Comparison of ENCODE assay signal across 30 mouse cellular contexts in genomic region chr1:157480901-157481300, GRCm38 (mm10). TPM values are rescaled to one million over a fixed set of nuclear protein-coding genes. Genes with fewer than 3 reads are reported as not detected.
DNase-seq lines count a peak whose midpoint lies in the region; ATAC-seq and TF ChIP-seq lines count a peak whose summit lies in the region.
"Had no signal": no experiment of that assay in that cellular context is flagged by ENCODE, and none has a peak within 500 bp of the region (broad histone marks: within the 10 kb centered on the region; RNA-seq: fewer than 3 reads in every experiment).

No protein-coding gene starts in this region.

- H3K9me3 ChIP-seq in heart, embryonic 13.5 days = no peaks in the 10 kb centered on the region
- H3K9me3 ChIP-seq in heart, embryonic 11.5 days (replicated peaks; ENCODE audit: control insufficient read depth, low read length) = no peaks in the 10 kb centered on the region
- H3K9me3 ChIP-seq: embryonic facial prominence, embryonic 10.5 days; embryonic facial prominence, embryonic 13.5 days; forebrain, embryonic 10.5 days; forebrain, embryonic 13.5 days; hindbrain, embryonic 10.5 days; hindbrain, embryonic 13.5 days; intestine, embryonic 15.5 days had no signal

- 0 out of 2 replicates have a peak overlapping the region, but pooled peaks have one; percentile 33 for H3K9ac ChIP-seq in heart, embryonic 13.5 days
- H3K9ac ChIP-seq in heart, embryonic 11.5 days (ENCODE audit: low read depth, low read length) = no peak overlapping the region
- H3K9ac ChIP-seq: embryonic facial prominence, embryonic 13.5 days; forebrain, embryonic 13.5 days; forebrain, postnatal 0 days; hindbrain, embryonic 13.5 days; intestine, embryonic 15.5 days had no signal

- no peak overlapping the region for H3K4me2 ChIP-seq in heart, embryonic 13.5 days
- H3K4me2 ChIP-seq in heart, embryonic 11.5 days = no peak overlapping the region
- H3K4me2 ChIP-seq: embryonic facial prominence, embryonic 13.5 days; forebrain, embryonic 13.5 days; hindbrain, embryonic 13.5 days; intestine, embryonic 15.5 days had no signal

- ATAC-seq in heart, embryonic 13.5 days (ENCODE audit: extremely low read depth, insufficient number of reproducible peaks, low FRiP score, low TSS enrichment) = no peak
- ATAC-seq in heart, embryonic 11.5 days (replicated peaks; ENCODE audit: insufficient number of reproducible peaks, low FRiP score, low TSS enrichment) = no peak
- ATAC-seq in erythroid progenitor cell, adult 5-6 weeks (replicated peaks; ENCODE audit: low FRiP score, poor library complexity, severe bottlenecking) = no peak
- ATAC-seq: CD4-positive, CD25-positive, alpha-beta regulatory T cell, adult 4 months; forebrain, embryonic 13.5 days; forebrain, postnatal 0 days; hindbrain, embryonic 16.5 days; intestine, embryonic 15.5 days had no signal

- H3K4me3 ChIP-seq in heart, embryonic 13.5 days = no peak overlapping the region
- no peak overlapping the region for H3K4me3 ChIP-seq in heart, embryonic 11.5 days (ENCODE audit: low read depth, low read length)
- no peak overlapping the region for H3K4me3 ChIP-seq in olfactory bulb, adult 2 months (ENCODE audit: insufficient read depth, low read depth, low read length)
- H3K4me3 ChIP-seq: embryonic facial prominence, embryonic 10.5 days; embryonic facial prominence, embryonic 13.5 days; erythroblast, embryonic 14.5 days; forebrain, embryonic 10.5 days; forebrain, embryonic 13.5 days; gastrocnemius, adult 2 months; heart, adult 2 months; hindbrain, embryonic 10.5 days; hindbrain, embryonic 13.5 days; intestine, embryonic 15.5 days had no signal

- no peak for TF ChIP-seq CTCF in olfactory bulb, adult 2 months (IDR thresholded peaks at IDR 0.05; ENCODE audit: insufficient read depth, low read depth, low read length)

- peak; percentile 10 for DNase-seq in adrenal gland, adult 2 months
- no peak for DNase-seq in adrenal gland, postnatal 14 days
- DNase-seq in 3T3-L1 (ENCODE audit: low read depth, low spot score) = peak; percentile 53
- DNase-seq: adrenal gland, adult 8-10 months; adrenal gland, postnatal 36 days; cerebellum, adult 11-12 months; cerebellum, adult 8-10 months; cerebellum, postnatal 10 days; cerebellum, postnatal 36 days; embryo, embryonic 11 days; forebrain, postnatal 0 days; gastrocnemius, adult 2 months; gastrocnemius, postnatal 14 days; heart, adult 2 months; heart, postnatal 36 days; kidney, adult 11 months had no signal

- 60% methylated on average over 3 of the region's 3 CpGs for WGBS in heart, embryonic 13.5 days
- 62% methylated on average over 3 of the region's 3 CpGs for WGBS in heart, embryonic 11.5 days (ENCODE audit: insufficient replicate concordance)
- WGBS in olfactory bulb, adult 2 months = 53% methylated on average over 3 of the region's 3 CpGs

- peaks cover 9% of the 10 kb centered on the region for H3K4me1 ChIP-seq in heart, embryonic 13.5 days
- 0 out of 2 replicates have a peak, but pooled peaks cover 3% of the 10 kb centered on the region for H3K4me1 ChIP-seq in heart, embryonic 11.5 days (ENCODE audit: control insufficient read depth, insufficient read depth, low read length)
- H3K4me1 ChIP-seq in olfactory bulb, adult 2 months (ENCODE audit: control insufficient read depth, insufficient read depth, low read length) = 0 out of 2 replicates have a peak, but pooled peaks cover 2% of the 10 kb centered on the region
- H3K4me1 ChIP-seq: embryonic facial prominence, embryonic 10.5 days; forebrain, embryonic 13.5 days; hindbrain, embryonic 10.5 days; intestine, embryonic 15.5 days had no signal

- H3K36me3 ChIP-seq in heart, embryonic 13.5 days = peaks cover 14% of the 10 kb centered on the region
- no peaks in the 10 kb centered on the region; the same call in 1 of the 2 replicates for H3K36me3 ChIP-seq in heart, embryonic 11.5 days (ENCODE audit: control insufficient read depth, insufficient read depth, low read length)
- H3K36me3 ChIP-seq: embryonic facial prominence, embryonic 10.5 days; embryonic facial prominence, embryonic 13.5 days; forebrain, embryonic 10.5 days; hindbrain, embryonic 10.5 days; hindbrain, embryonic 13.5 days; intestine, embryonic 15.5 days had no signal

- no peaks in the 10 kb centered on the region for H3K27me3 ChIP-seq in heart, embryonic 13.5 days (replicated peaks)
- no peaks in the 10 kb centered on the region for H3K27me3 ChIP-seq in heart, embryonic 11.5 days (ENCODE audit: control insufficient read depth, insufficient read depth, low read length)
- H3K27me3 ChIP-seq: embryonic facial prominence, embryonic 13.5 days; forebrain, embryonic 13.5 days; hindbrain, embryonic 13.5 days; intestine, embryonic 15.5 days had no signal

- no peak overlapping the region for H3K27ac ChIP-seq in heart, embryonic 13.5 days (replicated peaks)
- no peak overlapping the region for H3K27ac ChIP-seq in heart, embryonic 11.5 days (ENCODE audit: low read depth, low read length)
- 0 out of 2 replicates have a peak overlapping the region, but pooled peaks have one; percentile 33 for H3K27ac ChIP-seq in olfactory bulb, adult 2 months (ENCODE audit: insufficient read depth, low read depth, low read length)
- H3K27ac ChIP-seq: embryonic facial prominence, embryonic 10.5 days; embryonic facial prominence, embryonic 13.5 days; forebrain, embryonic 10.5 days; forebrain, embryonic 13.5 days; gastrocnemius, adult 2 months; heart, adult 2 months; hindbrain, embryonic 10.5 days; hindbrain, embryonic 13.5 days; intestine, embryonic 15.5 days had no signal

- no peak for TF ChIP-seq POLR2A in olfactory bulb, adult 2 months (IDR thresholded peaks at IDR 0.05; ENCODE audit: insufficient read depth, low read depth, low read length)

RNA-seq across cellular contexts. Expression of gene Cryzl2, which starts 22.5 kb away (rescaled TPM):
- total RNA-seq in adrenal gland, adult 2 months (2021) = 10 to 100 TPM; 39.9 to 50.3 TPM
- polyA plus RNA-seq in adrenal gland, adult 2 months (2012; rRNA removed) = 42.7 and 51.2 TPM in 2 replicates
- 30.0 and 36.9 TPM in 2 replicates for total RNA-seq in adrenal gland, postnatal 14 days (2021)
- polyA plus RNA-seq in heart, embryonic 13.5 days (2015; fragmentation: Nextera tagmentation; extraction: Ambion mirVana) = 27.0 and 29.5 TPM in 2 replicates
- 32.6 TPM in 2 replicates for polyA plus RNA-seq in heart, embryonic 11.5 days (2014; fragmentation: Nextera tagmentation; extraction: Ambion mirVana)
- not detected in 2 replicates for polyA plus RNA-seq in olfactory bulb, adult 2 months (2012; ENCODE audit: insufficient read depth, insufficient read length, low replicate concordance, missing spikeins)
- total RNA-seq in erythroid progenitor cell, adult 5-6 weeks (2015; ENCODE audit: low replicate concordance) = 5.0 and 9.2 TPM in 2 replicates
- total RNA-seq in erythroid progenitor cell, adult 5-6 weeks (2017; ENCODE audit: low replicate concordance) = 4.7 TPM in 1 of 2 replicates, not detected in the other

RNA-seq across cellular contexts. Expression of gene Sec16b, which starts 25.6 kb away (rescaled TPM):
- total RNA-seq in adrenal gland, adult 2 months (2021) = 1 to 10 TPM in 1 of 2 experiments, under 1 TPM in 1; 0.78 to 1.2 TPM
- polyA plus RNA-seq in adrenal gland, adult 2 months (2012; rRNA removed) = 1.00 and 1.1 TPM in 2 replicates
- 1.4 and 4.7 TPM in 2 replicates for total RNA-seq in adrenal gland, postnatal 14 days (2021)
- polyA plus RNA-seq in heart, embryonic 13.5 days (2015; fragmentation: Nextera tagmentation; extraction: Ambion mirVana) = 0.93 and 1.2 TPM in 2 replicates
- 0.74 and 1.9 TPM in 2 replicates for polyA plus RNA-seq in heart, embryonic 11.5 days (2014; fragmentation: Nextera tagmentation; extraction: Ambion mirVana)
- not detected in 2 replicates for polyA plus RNA-seq in olfactory bulb, adult 2 months (2012; ENCODE audit: insufficient read depth, insufficient read length, low replicate concordance, missing spikeins)
- not detected in 2 replicates for total RNA-seq in erythroid progenitor cell, adult 5-6 weeks (2015; ENCODE audit: low replicate concordance)
- 0.68 TPM in 1 of 2 replicates, not detected in the other for total RNA-seq in erythroid progenitor cell, adult 5-6 weeks (2017; ENCODE audit: low replicate concordance)
- polyA plus RNA-seq: erythroblast, embryonic 14.5 days had no signal

Comparison
In these comparisons a context has a peak if more than half of its experiments do, and no peak if none do; other contexts are left out.
1. RNA of gene Cryzl2, which starts 22.5 kb away (polyA plus RNA-seq): 42.7 to 51.2 TPM in adrenal gland, adult 2 months, 32.6 TPM in heart, embryonic 11.5 days and 27.0 to 29.5 TPM in heart, embryonic 13.5 days; not detected in olfactory bulb, adult 2 months; every median in the first group is over 10 times any median in the second.